Mouse (Mus musculus) megakaryocyte, embryonic 14.5 days (primary cell): Measurements from ENCODE around the gene Dgkz.

Source experiments
- FLI1 ChIP-seq: IDR thresholded peaks from 2 replicates; pipeline ENCODE4 v1.6.1; 2012; ENCODE audit warnings: low read length, inconsistent platforms, mixed read lengths
- GATA1 ChIP-seq: IDR thresholded peaks from 3 replicates; pipeline ENCODE4 v1.6.1; 2012; ENCODE audit warnings: mixed read lengths, low read length, inconsistent platforms, borderline replicate concordance

DNA sequence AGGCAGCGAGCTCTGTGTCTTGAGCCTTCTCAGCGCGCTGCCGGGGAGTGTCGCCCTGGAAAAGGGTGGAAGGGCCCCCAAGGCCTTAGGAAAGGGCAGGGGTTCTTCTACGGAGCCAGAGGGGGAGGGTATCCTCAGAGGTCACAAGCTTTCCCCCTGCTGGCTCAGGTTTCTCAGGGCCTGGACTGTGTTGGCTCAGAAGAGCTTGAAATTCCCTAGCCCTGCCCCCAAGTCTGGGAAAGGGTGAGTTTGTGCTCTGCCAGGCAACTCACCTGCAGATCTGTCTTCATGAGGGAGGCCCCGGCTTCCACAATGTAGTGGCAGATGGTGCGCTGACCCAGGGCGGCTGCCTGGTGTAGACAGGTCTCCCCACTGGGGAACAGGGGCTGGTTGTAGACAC is 42.2 kb downstream of the Dgkz start:
- no peak for TF ChIP-seq GATA1
- no peak for TF ChIP-seq FLI1
